Mouse (Mus musculus) layer of hippocampus, postnatal 10 days (tissue): ENCODE measurements around the gene Zfp13. TPM values are rescaled to one million over a fixed set of nuclear protein-coding genes. Genes with fewer than 3 reads are reported as not detected.
"Not testable (repeated sequence)": the region's sequence is repeated elsewhere in the genome, so short reads cannot be mapped to it uniquely, and the experiment has no call there.

Experiments
- DNase-seq, 2 experiments: peaks; one replicate each; pipeline ENCODE4 v3.0.0; 2021; ENCODE audit warnings: low spot score in 2 of 2
- total RNA-seq, 2 experiments: library from RNA; stranded (reverse); gene quantifications; 2 replicates each; pipeline ENCODE4 v1.2.3; 2021

Gene Zfp13
- total RNA-seq, 2 experiments from 2014 or later = 25.7 to 30.0 TPM

- DNase-seq = peak; percentile 4 to 10
Measured at GRCm38 (mm10) chr17:23535046-23535788, 64.1 kb downstream of the Zfp13 start.

DNA sequence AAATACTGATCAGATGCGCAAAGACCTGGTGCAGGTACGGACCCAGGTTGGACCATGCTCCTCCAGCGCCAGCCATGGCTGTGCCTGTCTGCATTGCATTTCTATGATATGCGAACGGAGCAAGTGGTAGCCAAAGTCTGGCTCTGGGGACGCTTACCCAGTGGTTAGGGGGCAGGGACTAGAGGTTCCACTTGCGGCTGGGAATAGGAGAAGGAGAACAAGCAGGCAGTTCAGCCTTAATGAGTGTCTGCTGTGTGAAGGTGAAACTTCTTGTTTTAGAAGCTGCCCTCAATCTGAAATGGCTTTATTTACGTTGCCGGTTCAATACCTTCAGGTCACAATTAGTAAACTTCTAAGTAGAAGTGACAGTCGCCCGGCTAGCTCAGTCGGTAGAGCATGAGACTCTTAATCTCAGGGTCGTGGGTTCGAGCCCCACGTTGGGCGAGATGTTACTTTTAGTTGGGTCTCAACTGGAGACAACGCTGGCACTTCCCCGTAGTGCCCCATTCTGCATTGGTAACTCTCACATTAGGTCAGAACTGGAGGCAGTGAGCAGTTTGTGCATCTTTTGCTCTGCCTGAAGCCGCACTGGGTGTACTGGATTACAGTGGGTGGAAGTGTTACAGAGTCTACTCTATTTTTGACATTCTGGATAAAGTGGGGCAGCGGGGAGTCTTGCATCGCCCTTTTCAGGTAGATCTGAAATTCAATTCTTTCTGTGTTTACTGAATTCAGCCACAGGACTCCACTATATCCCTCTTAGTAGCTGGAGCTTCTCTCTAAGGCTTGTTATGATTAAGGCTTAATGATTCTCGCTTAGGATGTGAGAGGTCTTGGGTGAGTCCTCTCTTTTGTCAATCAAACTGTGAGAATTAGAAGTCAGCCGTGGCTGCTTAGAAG is 65.4 kb downstream of the Zfp13 start:
- not testable (repeated sequence) for DNase-seq

- not testable (repeated sequence) for DNase-seq
Measured at GRCm38 (mm10) chr17:23531408-23531807, 67.9 kb downstream of the Zfp13 start.

Other genes with a start within 250 kb of the Zfp13 start
- not detected for gene Vmn2r116, start 214.9 kb downstream of the Zfp13 start, total RNA-seq
- not detected for gene Vmn2r117, start 119.8 kb downstream of the Zfp13 start, total RNA-seq
- 1 to 10 TPM; 6.4 to 7.2 TPM for gene Zfp213, start 35.2 kb downstream of the Zfp13 start, total RNA-seq
- gene Zscan10, start 1.4 kb upstream of the Zfp13 start, total RNA-seq = not detected
- 1 to 10 TPM; 1.2 to 1.6 TPM for gene Mmp25, start 45.8 kb upstream of the Zfp13 start, total RNA-seq
- not detected for gene Bicdl2, start 61.0 kb upstream of the Zfp13 start, total RNA-seq
- gene Hcfc1r1, start 74.1 kb upstream of the Zfp13 start, total RNA-seq = 100 to 1,000 TPM; 137 to 148 TPM
- 10 to 100 TPM; 11.4 to 12.9 TPM for gene Thoc6, start 74.4 kb upstream of the Zfp13 start, total RNA-seq
- gene Tnfrsf12a, start 78.0 kb upstream of the Zfp13 start, total RNA-seq = 1 to 10 TPM; 6.8 to 7.2 TPM
- under 1 TPM; 0.22 to 0.25 TPM for gene Cldn6, start 79.8 kb upstream of the Zfp13 start, total RNA-seq
- under 1 TPM in 1 of 2 experiments, not detected in 1; 0.57 TPM for gene Cldn9, start 84.5 kb upstream of the Zfp13 start, total RNA-seq
- gene 1520401A03Rik, start 123.3 kb upstream of the Zfp13 start, total RNA-seq = under 1 TPM; 0.13 to 0.62 TPM
- 1 to 10 TPM; 6.7 to 8.3 TPM for gene Pkmyt1, start 126.8 kb upstream of the Zfp13 start, total RNA-seq
- 10 to 100 TPM; 51.8 to 53.1 TPM for gene Paqr4, start 141.4 kb upstream of the Zfp13 start, total RNA-seq
- under 1 TPM; 0.20 to 0.27 TPM for gene Kremen2, start 146.3 kb upstream of the Zfp13 start, total RNA-seq
- 100 to 1,000 TPM; 121 to 123 TPM for gene Flywch1, start 172.1 kb upstream of the Zfp13 start, total RNA-seq
- 10 to 100 TPM; 26.7 to 27.3 TPM for gene Flywch2, start 186.6 kb upstream of the Zfp13 start, total RNA-seq
- gene Srrm2, start 191.0 kb upstream of the Zfp13 start, total RNA-seq = 100 to 1,000 TPM; 516 to 611 TPM
- 100 to 1,000 TPM; 402 to 410 TPM for gene Elob, start 229.6 kb upstream of the Zfp13 start, total RNA-seq
- gene Prss33, start 236.6 kb upstream of the Zfp13 start, total RNA-seq = not detected
- under 1 TPM; 0.21 to 0.45 TPM for gene Prss32, start 244.4 kb upstream of the Zfp13 start, total RNA-seq
- gene Prss41, start 244.7 kb upstream of the Zfp13 start, total RNA-seq = 1 to 10 TPM; 2.2 to 3.1 TPM